Comparison of ENCODE assay signal across 9 mouse cellular contexts in the genomic region with DNA sequence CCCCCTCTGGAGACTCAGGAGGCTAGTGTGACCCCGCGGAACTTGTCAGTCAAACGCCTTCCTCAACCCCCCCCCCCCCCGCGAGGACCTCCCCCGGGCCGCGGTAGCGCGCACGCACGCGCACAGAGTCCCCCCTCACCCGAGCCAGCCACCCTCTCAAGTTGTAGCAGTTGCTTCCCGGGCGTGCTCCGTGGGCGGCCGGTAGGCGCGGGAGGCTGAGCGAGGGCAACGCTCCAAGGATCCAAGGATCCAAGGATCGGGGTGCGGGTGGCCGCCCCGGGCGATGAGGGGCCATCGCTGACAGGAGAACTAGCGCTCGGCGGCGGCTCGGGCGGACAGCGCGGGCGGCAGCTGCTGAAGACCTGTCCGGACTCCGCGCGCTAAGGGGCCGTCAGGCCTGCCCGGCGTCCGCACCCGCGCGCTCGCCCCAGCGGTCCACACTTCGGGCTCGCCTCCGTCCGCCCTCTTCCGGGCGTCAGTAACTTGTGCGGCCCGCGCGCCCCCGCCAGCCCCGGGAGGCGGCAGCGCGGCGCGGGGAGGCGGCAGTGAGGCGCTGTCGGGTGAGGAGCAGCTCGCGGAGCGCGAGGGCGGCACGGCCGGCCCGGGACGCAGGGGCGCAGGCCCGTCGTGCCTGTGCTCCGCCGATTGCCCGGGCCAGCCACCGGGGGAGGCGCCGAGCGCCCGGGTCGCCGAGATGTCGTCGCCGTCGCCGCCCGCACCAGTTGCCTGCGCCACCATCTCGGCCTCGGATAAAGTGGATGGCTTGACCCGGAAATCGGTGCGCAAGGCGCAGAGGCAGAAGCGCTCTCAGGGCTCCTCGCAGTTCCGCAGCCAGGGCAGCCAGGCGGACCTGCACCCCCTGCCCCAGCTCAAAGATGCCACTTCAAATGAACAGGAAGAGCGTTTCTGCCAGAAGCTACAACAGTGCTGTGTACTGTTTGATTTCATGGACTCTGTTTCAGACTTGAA. TPM values are rescaled to one million over a fixed set of nuclear protein-coding genes. Genes with fewer than 3 reads are reported as not detected.
DNase-seq lines count a peak whose midpoint lies in the region; ATAC-seq and TF ChIP-seq lines count a peak whose summit lies in the region.
"Not testable (repeated sequence)": the region's sequence is repeated elsewhere in the genome, so short reads cannot be mapped to it uniquely, and the experiment has no call there.
"Had no signal": no experiment of that assay in that cellular context is flagged by ENCODE, and none has a peak within 500 bp of the region (broad histone marks: within the 10 kb centered on the region; RNA-seq: fewer than 3 reads in every experiment).

No protein-coding gene starts in this region.

- peak overlapping the region; percentile 55; the same call in 1 of the 2 replicates for H3K4me3 ChIP-seq in E14TG2a.4 (replicated peaks; ENCODE audit: low read length)
- not testable (repeated sequence) for H3K4me3 ChIP-seq in embryonic facial prominence, embryonic 14.5 days (ENCODE audit: low read depth, low read length); heart, embryonic 11.5 days (ENCODE audit: low read depth, low read length); kidney, embryonic 15.5 days (replicated peaks); liver, embryonic 12.5 days; neural tube, embryonic 12.5 days
- H3K4me3 ChIP-seq in hindbrain, embryonic 13.5 days, result peak overlapping the region; percentile 20; the same call in 1 of the 2 replicates

- 0 out of 2 replicates have a peak overlapping the region, but pooled peaks have one; percentile 23 for H3K4me2 ChIP-seq in embryonic facial prominence, embryonic 14.5 days (ENCODE audit: low read depth, low read length)
- peak overlapping the region; percentile 39; the same call in 1 of the 2 replicates for H3K4me2 ChIP-seq in heart, embryonic 11.5 days
- H3K4me2 ChIP-seq in hindbrain, embryonic 13.5 days, result 0 out of 2 replicates have a peak overlapping the region, but pooled peaks have one; percentile 32
- peak overlapping the region; percentile 39; the same call in 1 of the 2 replicates for H3K4me2 ChIP-seq in kidney, embryonic 15.5 days
- H3K4me2 ChIP-seq in liver, embryonic 12.5 days, result peak overlapping the region; percentile 36; the same call in 1 of the 2 replicates
- H3K4me2 ChIP-seq in neural tube, embryonic 12.5 days (replicated peaks), result not testable (repeated sequence)

- not testable (repeated sequence) for H3K36me3 ChIP-seq in E14TG2a.4 (ENCODE audit: insufficient read depth, low read length); embryonic facial prominence, embryonic 14.5 days (ENCODE audit: control insufficient read depth, insufficient read depth, low read length); heart, embryonic 11.5 days (ENCODE audit: control insufficient read depth, insufficient read depth, low read length); hindbrain, embryonic 13.5 days; kidney, embryonic 15.5 days; liver, embryonic 12.5 days; neural tube, embryonic 12.5 days

- WGBS in embryonic facial prominence, embryonic 14.5 days, result 2% methylated on average over 10 of the region's 111 CpGs
- 3% methylated on average over 11 of the region's 111 CpGs for WGBS in heart, embryonic 11.5 days (ENCODE audit: insufficient replicate concordance)
- WGBS in hindbrain, embryonic 13.5 days, result 0% methylated on average over 9 of the region's 111 CpGs
- WGBS in kidney, embryonic 15.5 days, result 0% methylated on average over 17 of the region's 111 CpGs
- WGBS in liver, embryonic 12.5 days (ENCODE audit: insufficient replicate concordance), result 1% methylated on average over 14 of the region's 111 CpGs
- 0% methylated on average over 16 of the region's 111 CpGs for WGBS in neural tube, embryonic 12.5 days

- H3K27me3 ChIP-seq in E14TG2a.4 (ENCODE audit: insufficient read depth, low read length); embryonic facial prominence, embryonic 14.5 days (replicated peaks; ENCODE audit: control insufficient read depth, insufficient read depth, low read length); heart, embryonic 11.5 days (ENCODE audit: control insufficient read depth, insufficient read depth, low read length); hindbrain, embryonic 13.5 days; kidney, embryonic 15.5 days; liver, embryonic 12.5 days (replicated peaks); neural tube, embryonic 12.5 days (replicated peaks): not testable (repeated sequence)

- TF ChIP-seq CTCF in E14TG2a.4 (conservative IDR thresholded peaks at IDR 0.05; ENCODE audit: low read length), result not testable (repeated sequence)

- H3K27ac ChIP-seq in embryonic facial prominence, embryonic 14.5 days (replicated peaks; ENCODE audit: low read depth, low read length); heart, embryonic 11.5 days (ENCODE audit: low read depth, low read length); hindbrain, embryonic 13.5 days; kidney, embryonic 15.5 days; liver, embryonic 12.5 days; neural tube, embryonic 12.5 days: not testable (repeated sequence)

- DNase-seq in embryonic facial prominence, embryonic 14.5 days (ENCODE audit: low spot score), result not testable (repeated sequence)

- ATAC-seq in embryonic facial prominence, embryonic 14.5 days (ENCODE audit: low read depth), result peak; percentile 62; the same call in 1 of the 2 replicates
- ATAC-seq in heart, embryonic 11.5 days (replicated peaks; ENCODE audit: insufficient number of reproducible peaks, low FRiP score, low TSS enrichment), result peak; percentile 89
- peak; percentile 90 for ATAC-seq in hindbrain, embryonic 13.5 days (ENCODE audit: low FRiP score)
- peak; percentile 98 for ATAC-seq in kidney, embryonic 15.5 days (replicated peaks; ENCODE audit: low FRiP score)
- peak; percentile 84 for ATAC-seq in liver, embryonic 12.5 days
- peak; percentile 71 for ATAC-seq in megakaryocyte progenitor cell, adult 5-6 weeks (replicated peaks; ENCODE audit: poor library complexity)
- peak; percentile 88 for ATAC-seq in neural tube, embryonic 12.5 days (ENCODE audit: low FRiP score, low read depth)

- not testable (repeated sequence) for H3K9me3 ChIP-seq in E14TG2a.4 (ENCODE audit: low read length); embryonic facial prominence, embryonic 14.5 days (ENCODE audit: control insufficient read depth, low read length); heart, embryonic 11.5 days (replicated peaks; ENCODE audit: control insufficient read depth, low read length); hindbrain, embryonic 13.5 days; kidney, embryonic 15.5 days (replicated peaks); liver, embryonic 12.5 days (replicated peaks); neural tube, embryonic 12.5 days

- not testable (repeated sequence) for H3K4me1 ChIP-seq in E14TG2a.4 (replicated peaks; ENCODE audit: low read depth, low read length); embryonic facial prominence, embryonic 14.5 days (ENCODE audit: control insufficient read depth, insufficient read depth, low read length); heart, embryonic 11.5 days (ENCODE audit: control insufficient read depth, insufficient read depth, low read length); hindbrain, embryonic 13.5 days (replicated peaks); kidney, embryonic 15.5 days; liver, embryonic 12.5 days; neural tube, embryonic 12.5 days

- not testable (repeated sequence) for H3K9ac ChIP-seq in embryonic facial prominence, embryonic 14.5 days (ENCODE audit: low read depth, low read length); heart, embryonic 11.5 days (ENCODE audit: low read depth, low read length); hindbrain, embryonic 13.5 days; kidney, embryonic 15.5 days; liver, embryonic 12.5 days; neural tube, embryonic 12.5 days

RNA-seq across cellular contexts. Expression of gene Zfp993, which starts 30.6 kb away (rescaled TPM):
- 1.4 and 1.7 TPM in 2 replicates for polyA plus RNA-seq in embryonic facial prominence, embryonic 14.5 days (2014; fragmentation: Nextera tagmentation; extraction: Ambion mirVana)
- polyA plus RNA-seq in heart, embryonic 11.5 days (2014; fragmentation: Nextera tagmentation; extraction: Ambion mirVana), result 4.0 and 4.9 TPM in 2 replicates
- polyA plus RNA-seq in hindbrain, embryonic 13.5 days (2015; fragmentation: Nextera tagmentation; extraction: Ambion mirVana), result 1.6 and 4.1 TPM in 2 replicates
- polyA plus RNA-seq in kidney, embryonic 15.5 days (2015; fragmentation: Nextera tagmentation; extraction: Ambion mirVana), result 3.1 and 4.4 TPM in 2 replicates
- polyA plus RNA-seq in liver, embryonic 12.5 days (2016; fragmentation: Nextera tagmentation; extraction: Ambion mirVana), result 2.0 and 3.0 TPM in 2 replicates
- total RNA-seq in megakaryocyte progenitor cell, adult 5-6 weeks (2015), result 54.2 and 86.1 TPM in 2 replicates
- total RNA-seq in megakaryocyte progenitor cell, adult 5-6 weeks (2017), result 25.3 and 28.9 TPM in 2 replicates
- polyA plus RNA-seq in neural tube, embryonic 12.5 days (2016; fragmentation: Nextera tagmentation; extraction: Ambion mirVana), result 1.8 and 2.1 TPM in 2 replicates
- polyA plus RNA-seq: liver, adult 2 months had no signal
